Mouse (Mus musculus): Measurements from ENCODE around the gene Palld. TPM values are rescaled to one million over a fixed set of nuclear protein-coding genes. Genes with fewer than 3 reads are reported as not detected.

The Palld gene
- polyA plus RNA-seq, 1 experiment from 2014 or later, result 70.4 TPM

DNA sequence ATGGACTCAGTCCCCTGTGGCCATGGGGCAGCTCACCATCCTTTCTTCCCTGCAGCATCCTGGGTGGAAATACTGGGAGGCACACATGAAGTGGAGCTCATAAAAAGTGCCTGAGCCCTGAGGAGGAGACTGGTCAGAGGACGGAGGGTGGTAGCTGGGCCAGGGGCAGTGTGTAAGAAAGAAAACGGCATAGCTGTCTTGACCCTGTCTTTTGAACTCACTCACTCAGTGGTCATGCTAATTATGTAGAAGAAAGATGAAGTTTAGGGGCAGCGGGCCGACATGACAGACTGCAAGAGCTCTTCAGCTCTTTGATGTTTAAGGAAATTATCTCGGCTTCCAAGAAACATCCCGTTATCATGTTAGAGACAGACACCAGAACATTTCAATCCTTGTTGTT is 235.6 kb downstream of the Palld start:
- no peaks in the 10 kb centered on the region for H3K27me3 ChIP-seq (replicated peaks; ENCODE audit: control insufficient read depth, insufficient read depth, low read length)
- whole genome bisulfite sequencing, result 60% methylated on average over 6 of the region's 6 CpGs
- no peaks in the 10 kb centered on the region for H3K9me3 ChIP-seq (ENCODE audit: control insufficient read depth, low read length)
- H3K4me1 ChIP-seq (ENCODE audit: control insufficient read depth, insufficient read depth, low read length), result no peaks in the 10 kb centered on the region
- no peaks in the 10 kb centered on the region for H3K36me3 ChIP-seq (ENCODE audit: control insufficient read depth, insufficient read depth, low read length)
- no peak overlapping the region for H3K27ac ChIP-seq (ENCODE audit: low read length)
- no peak overlapping the region for H3K4me2 ChIP-seq (ENCODE audit: low read depth, low read length)
- ATAC-seq, result no peak
- H3K4me3 ChIP-seq (ENCODE audit: low read length), result no peak overlapping the region
- no peak overlapping the region for H3K9ac ChIP-seq (ENCODE audit: low read depth, low read length)

DNA sequence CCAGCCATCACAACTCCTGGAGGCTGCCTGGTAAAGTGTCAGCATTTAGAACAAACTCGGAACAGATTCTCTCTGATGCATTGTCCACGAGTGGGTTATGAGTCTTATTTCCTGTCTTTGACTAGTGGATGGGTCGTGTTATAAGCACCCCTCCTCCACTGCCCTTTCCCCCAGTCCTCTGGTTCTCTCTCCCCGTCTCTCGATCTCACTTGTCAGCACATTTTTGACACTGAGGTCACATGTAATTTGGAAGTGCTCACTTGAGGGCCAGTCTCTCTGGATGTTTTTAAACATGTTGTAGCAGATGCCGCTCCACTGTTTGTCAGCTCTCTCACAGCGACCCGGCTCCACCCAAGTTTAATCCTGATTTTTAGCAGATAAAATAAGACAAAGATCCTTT is 237.5 kb downstream of the Palld start:
- H3K36me3 ChIP-seq (ENCODE audit: control insufficient read depth, insufficient read depth, low read length), result no peaks in the 10 kb centered on the region
- no peaks in the 10 kb centered on the region for H3K4me1 ChIP-seq (ENCODE audit: control insufficient read depth, insufficient read depth, low read length)
- H3K4me3 ChIP-seq (ENCODE audit: low read length), result no peak overlapping the region
- no peak for ATAC-seq
- 44% methylated on average over 8 of the region's 8 CpGs for WGBS
- H3K27me3 ChIP-seq (replicated peaks; ENCODE audit: control insufficient read depth, insufficient read depth, low read length), result no peaks in the 10 kb centered on the region
- no peak overlapping the region for H3K9ac ChIP-seq (ENCODE audit: low read depth, low read length)
- H3K4me2 ChIP-seq (ENCODE audit: low read depth, low read length), result no peak overlapping the region
- H3K27ac ChIP-seq (ENCODE audit: low read length), result no peak overlapping the region
- H3K9me3 ChIP-seq (ENCODE audit: control insufficient read depth, low read length), result no peaks in the 10 kb centered on the region

DNA sequence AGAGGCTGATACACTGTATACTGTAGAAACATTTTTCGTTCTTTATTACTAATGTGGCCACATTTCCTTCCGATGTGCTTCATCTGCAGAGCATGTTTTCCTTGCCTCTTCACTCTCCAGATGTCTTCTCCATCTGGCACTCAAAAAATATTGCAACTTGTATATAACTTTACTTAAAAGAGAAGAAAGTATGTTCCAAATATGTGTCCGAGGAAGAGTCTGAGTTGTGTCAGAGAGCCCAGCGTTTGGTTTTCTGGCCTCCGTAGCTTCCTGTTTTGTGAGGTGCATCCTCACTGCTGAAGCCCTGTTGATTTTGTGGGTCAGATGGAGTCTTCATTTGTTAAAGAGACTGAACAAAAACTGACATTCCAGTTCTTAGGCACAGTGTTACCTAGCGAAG is 238.3 kb downstream of the Palld start:
- WGBS, result 72% methylated on average over 6 of the region's 6 CpGs
- Histone ChIP-seq H3K4me3 (ENCODE audit: low read length) (no peak overlapping the region), H3K9ac (ENCODE audit: low read depth, low read length) (no peak overlapping the region), H3K27me3 (replicated peaks; ENCODE audit: control insufficient read depth, insufficient read depth, low read length) (no peaks in the 10 kb centered on the region), H3K4me1 (ENCODE audit: control insufficient read depth, insufficient read depth, low read length) (no peaks in the 10 kb centered on the region), H3K4me2 (ENCODE audit: low read depth, low read length) (no peak overlapping the region), H3K36me3 (ENCODE audit: control insufficient read depth, insufficient read depth, low read length) (no peaks in the 10 kb centered on the region), H3K9me3 (ENCODE audit: control insufficient read depth, low read length) (no peaks in the 10 kb centered on the region), H3K27ac (ENCODE audit: low read length) (no peak overlapping the region)
- no peak for ATAC-seq

DNA sequence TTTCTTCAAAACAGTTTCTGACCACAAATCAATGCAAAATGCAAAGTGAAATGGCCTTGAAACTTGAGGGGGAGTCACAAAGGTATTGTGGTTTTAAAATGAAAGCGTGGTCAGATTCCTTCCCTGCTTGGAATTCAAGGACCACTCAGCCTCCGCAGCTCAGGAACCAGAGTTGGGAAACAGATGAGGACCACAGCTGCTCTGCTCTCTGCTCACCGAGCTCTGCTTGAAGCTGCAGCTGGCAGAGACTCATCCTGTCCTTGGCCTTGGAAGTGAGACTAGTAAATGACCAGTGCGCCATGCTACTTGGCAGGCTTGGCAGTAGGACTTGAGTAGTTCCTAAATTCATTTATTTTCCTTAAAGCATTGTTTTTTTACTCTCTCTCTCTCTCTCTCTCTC is 239.7 kb downstream of the Palld start:
- no peak overlapping the region for H3K27ac ChIP-seq (ENCODE audit: low read length)
- WGBS, result 81% methylated on average over 4 of the region's 4 CpGs
- no peaks in the 10 kb centered on the region for H3K9me3 ChIP-seq (ENCODE audit: control insufficient read depth, low read length)
- H3K4me1 ChIP-seq (ENCODE audit: control insufficient read depth, insufficient read depth, low read length), result no peaks in the 10 kb centered on the region
- H3K27me3 ChIP-seq (replicated peaks; ENCODE audit: control insufficient read depth, insufficient read depth, low read length), result no peaks in the 10 kb centered on the region
- H3K4me2 ChIP-seq (ENCODE audit: low read depth, low read length), result no peak overlapping the region
- no peak overlapping the region for H3K9ac ChIP-seq (ENCODE audit: low read depth, low read length)
- ATAC-seq, result no peak
- no peak overlapping the region for H3K4me3 ChIP-seq (ENCODE audit: low read length)
- no peaks in the 10 kb centered on the region for H3K36me3 ChIP-seq (ENCODE audit: control insufficient read depth, insufficient read depth, low read length)

DNA sequence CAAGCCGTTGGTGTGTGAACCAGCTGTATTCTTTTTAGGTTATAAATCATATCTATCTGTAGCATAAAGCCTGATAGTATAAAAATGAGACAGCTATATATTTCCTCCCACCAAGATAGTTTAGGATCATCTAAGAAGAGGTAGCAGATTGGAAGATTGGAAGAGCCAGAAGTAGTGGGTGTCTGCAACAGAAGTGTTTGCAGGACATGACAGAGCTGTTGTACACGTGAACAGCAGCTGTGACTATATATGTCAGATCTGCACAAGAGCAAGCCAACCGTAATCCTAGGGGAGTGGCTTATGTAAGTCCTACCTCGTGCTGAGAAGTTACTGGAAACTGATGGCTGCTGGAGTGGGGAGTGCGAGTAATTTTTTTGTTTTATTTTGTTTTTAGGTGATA is 240.9 kb downstream of the Palld start:
- no peak overlapping the region for H3K9ac ChIP-seq (ENCODE audit: low read depth, low read length)
- H3K4me1 ChIP-seq (ENCODE audit: control insufficient read depth, insufficient read depth, low read length), result no peaks in the 10 kb centered on the region
- H3K4me3 ChIP-seq (ENCODE audit: low read length), result no peak overlapping the region
- WGBS, result 87% methylated on average over 5 of the region's 5 CpGs
- H3K27me3 ChIP-seq (replicated peaks; ENCODE audit: control insufficient read depth, insufficient read depth, low read length), result no peaks in the 10 kb centered on the region
- no peak overlapping the region for H3K27ac ChIP-seq (ENCODE audit: low read length)
- H3K9me3 ChIP-seq (ENCODE audit: control insufficient read depth, low read length), result no peaks in the 10 kb centered on the region
- no peak for ATAC-seq
- H3K36me3 ChIP-seq (ENCODE audit: control insufficient read depth, insufficient read depth, low read length), result no peaks in the 10 kb centered on the region
- no peak overlapping the region for H3K4me2 ChIP-seq (ENCODE audit: low read depth, low read length)

DNA sequence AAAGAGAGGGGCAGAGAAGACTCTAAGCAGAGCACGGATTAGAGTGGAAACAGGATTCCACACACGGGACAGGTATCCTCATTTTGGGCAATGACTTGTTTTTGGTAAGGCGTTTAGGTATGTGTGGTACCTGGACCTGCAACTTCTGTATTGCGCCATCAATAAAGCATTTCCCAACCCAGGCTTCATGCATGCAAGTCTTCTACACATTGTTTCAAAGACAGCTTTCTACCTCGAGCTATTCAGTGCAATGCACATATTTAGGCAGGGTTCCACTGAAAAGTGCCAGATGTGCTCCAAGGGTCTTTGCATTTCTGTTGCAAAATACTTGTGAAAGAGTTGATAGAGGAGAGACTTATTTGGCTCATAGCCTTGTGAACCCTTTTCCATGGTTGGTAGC is 241.5 kb downstream of the Palld start:
- no peak for ATAC-seq
- Histone ChIP-seq H3K9me3 (ENCODE audit: control insufficient read depth, low read length) (no peaks in the 10 kb centered on the region), H3K36me3 (ENCODE audit: control insufficient read depth, insufficient read depth, low read length) (no peaks in the 10 kb centered on the region), H3K27me3 (replicated peaks; ENCODE audit: control insufficient read depth, insufficient read depth, low read length) (no peaks in the 10 kb centered on the region), H3K4me2 (ENCODE audit: low read depth, low read length) (no peak overlapping the region), H3K9ac (ENCODE audit: low read depth, low read length) (no peak overlapping the region), H3K4me3 (ENCODE audit: low read length) (no peak overlapping the region), H3K27ac (ENCODE audit: low read length) (no peak overlapping the region), H3K4me1 (ENCODE audit: control insufficient read depth, insufficient read depth, low read length) (no peaks in the 10 kb centered on the region)
- WGBS, result 89% methylated on average over 5 of the region's 5 CpGs

DNA sequence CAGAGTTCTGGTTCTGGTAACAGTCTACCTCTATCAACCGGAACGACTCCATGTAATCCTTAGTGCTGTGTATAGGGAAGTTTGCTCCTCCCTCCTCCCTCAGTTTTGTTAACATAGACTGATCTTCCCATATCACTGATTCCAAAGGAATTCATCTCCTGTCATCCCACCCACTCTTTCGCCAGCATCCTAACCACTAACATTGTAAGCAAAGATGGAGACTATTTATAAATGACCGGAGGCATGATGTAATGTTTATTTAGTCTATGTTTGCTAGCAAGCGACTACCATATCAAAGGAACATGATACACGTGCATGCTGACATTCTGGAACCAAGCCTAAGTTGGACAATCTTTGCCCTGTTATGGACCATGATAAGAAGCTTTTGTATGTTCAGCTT is 250.5 kb downstream of the Palld start:
- H3K9me3 ChIP-seq (ENCODE audit: control insufficient read depth, low read length), result no peaks in the 10 kb centered on the region
- no peak overlapping the region for H3K4me3 ChIP-seq (ENCODE audit: low read length)
- ATAC-seq, result no peak
- no peak overlapping the region for H3K27ac ChIP-seq (ENCODE audit: low read length)
- H3K9ac ChIP-seq (ENCODE audit: low read depth, low read length), result no peak overlapping the region
- H3K4me1 ChIP-seq (ENCODE audit: control insufficient read depth, insufficient read depth, low read length), result peaks cover 4% of the 10 kb centered on the region
- WGBS, result 51% methylated on average over 6 of the region's 6 CpGs
- no peaks in the 10 kb centered on the region for H3K36me3 ChIP-seq (ENCODE audit: control insufficient read depth, insufficient read depth, low read length)
- H3K27me3 ChIP-seq (replicated peaks; ENCODE audit: control insufficient read depth, insufficient read depth, low read length), result no peaks in the 10 kb centered on the region
- H3K4me2 ChIP-seq (ENCODE audit: low read depth, low read length), result no peak overlapping the region

DNA sequence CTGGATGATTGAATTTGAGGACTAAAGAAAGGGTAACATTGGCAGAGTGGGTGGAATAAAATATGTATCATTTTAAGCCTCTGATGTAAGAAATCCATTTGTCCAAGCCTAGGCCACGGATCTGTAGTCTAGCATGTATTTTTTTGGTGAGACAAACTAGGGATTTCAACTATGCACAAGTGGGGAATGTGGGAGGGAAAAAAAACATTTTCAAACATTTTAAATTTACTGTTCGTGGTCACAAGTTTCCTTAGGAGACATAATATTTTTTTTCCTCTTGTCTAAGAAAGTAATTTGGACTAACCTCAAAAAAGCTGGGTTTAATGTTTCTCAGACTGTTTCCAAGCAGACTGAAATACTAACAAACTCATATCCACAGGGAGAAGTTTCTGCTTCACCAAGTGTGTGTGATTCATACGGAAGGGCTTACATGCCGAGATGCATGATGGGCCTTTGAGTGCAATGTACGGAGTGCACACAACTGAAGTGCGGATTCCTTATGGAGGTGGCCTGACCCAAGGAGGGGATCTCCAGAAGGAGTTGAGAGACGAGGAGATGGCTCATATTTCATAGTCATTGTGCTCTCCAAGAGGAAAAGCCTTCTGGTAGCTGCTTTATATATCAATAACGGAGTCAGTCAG is 256.2 kb downstream of the Palld start:
- ATAC-seq, result no peak
- Histone ChIP-seq H3K27me3 (replicated peaks; ENCODE audit: control insufficient read depth, insufficient read depth, low read length) (no peaks in the 10 kb centered on the region), H3K36me3 (ENCODE audit: control insufficient read depth, insufficient read depth, low read length) (no peaks in the 10 kb centered on the region), H3K4me3 (ENCODE audit: low read length) (no peak overlapping the region), H3K9me3 (ENCODE audit: control insufficient read depth, low read length) (no peaks in the 10 kb centered on the region), H3K27ac (ENCODE audit: low read length) (0 out of 2 replicates have a peak overlapping the region, but pooled peaks have one; percentile 10), H3K4me2 (ENCODE audit: low read depth, low read length) (no peak overlapping the region), H3K4me1 (ENCODE audit: control insufficient read depth, insufficient read depth, low read length) (peaks cover 9% of the 10 kb centered on the region), H3K9ac (ENCODE audit: low read depth, low read length) (no peak overlapping the region)
- WGBS, result 57% methylated on average over 8 of the region's 8 CpGs

DNA sequence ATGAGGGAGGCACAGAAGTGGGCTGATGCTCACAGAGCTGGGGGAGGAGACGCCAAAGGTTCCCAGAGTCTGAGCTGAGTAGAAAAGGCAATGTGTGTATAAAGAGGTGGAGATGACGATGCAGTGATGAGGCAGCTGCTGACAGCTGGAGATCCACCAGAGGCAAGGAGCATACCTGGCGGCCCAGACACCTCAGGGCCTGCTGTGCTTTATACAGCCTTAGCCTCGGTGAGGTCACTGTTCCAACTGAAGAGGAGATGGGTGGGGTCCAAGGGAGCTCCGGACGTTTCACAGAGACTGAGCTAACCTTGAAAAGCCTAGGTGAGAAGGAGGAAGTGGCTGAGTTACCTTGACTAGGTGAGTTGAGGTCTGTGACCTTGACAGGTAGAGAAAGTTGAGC is 256.8 kb downstream of the Palld start:
- Histone ChIP-seq H3K36me3 (ENCODE audit: control insufficient read depth, insufficient read depth, low read length) (no peaks in the 10 kb centered on the region), H3K9me3 (ENCODE audit: control insufficient read depth, low read length) (no peaks in the 10 kb centered on the region), H3K27ac (ENCODE audit: low read length) (no peak overlapping the region), H3K27me3 (replicated peaks; ENCODE audit: control insufficient read depth, insufficient read depth, low read length) (no peaks in the 10 kb centered on the region), H3K4me2 (ENCODE audit: low read depth, low read length) (no peak overlapping the region), H3K4me1 (ENCODE audit: control insufficient read depth, insufficient read depth, low read length) (peaks cover 9% of the 10 kb centered on the region), H3K4me3 (ENCODE audit: low read length) (no peak overlapping the region), H3K9ac (ENCODE audit: low read depth, low read length) (no peak overlapping the region)
- WGBS, result 63% methylated on average over 6 of the region's 6 CpGs
- ATAC-seq, result peak; percentile 50

DNA sequence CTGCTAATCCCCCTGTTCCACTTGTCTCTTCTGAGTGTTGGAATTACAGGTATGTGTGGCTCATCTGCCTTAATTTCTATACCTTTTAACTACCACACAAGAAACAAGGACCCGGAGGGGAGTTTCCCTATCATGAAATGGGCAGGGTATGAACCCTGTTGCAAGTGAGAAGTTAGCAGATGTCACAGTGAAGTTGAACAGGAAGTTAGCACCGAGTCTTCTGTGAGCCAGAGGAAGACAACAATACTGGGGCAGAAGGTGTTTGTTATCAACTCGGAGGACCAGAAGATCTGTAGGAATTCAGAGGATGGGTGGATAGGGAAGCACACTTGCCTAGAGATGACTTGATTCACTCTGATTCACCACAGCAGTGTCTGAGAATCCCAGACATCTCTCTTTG is 259.3 kb downstream of the Palld start:
- no peaks in the 10 kb centered on the region for H3K27me3 ChIP-seq (replicated peaks; ENCODE audit: control insufficient read depth, insufficient read depth, low read length)
- H3K27ac ChIP-seq (ENCODE audit: low read length), result no peak overlapping the region
- ATAC-seq, result no peak
- H3K4me3 ChIP-seq (ENCODE audit: low read length), result no peak overlapping the region
- H3K36me3 ChIP-seq (ENCODE audit: control insufficient read depth, insufficient read depth, low read length), result no peaks in the 10 kb centered on the region
- H3K4me2 ChIP-seq (ENCODE audit: low read depth, low read length), result no peak overlapping the region
- H3K9ac ChIP-seq (ENCODE audit: low read depth, low read length), result no peak overlapping the region
- no peaks in the 10 kb centered on the region for H3K9me3 ChIP-seq (ENCODE audit: control insufficient read depth, low read length)
- H3K4me1 ChIP-seq (ENCODE audit: control insufficient read depth, insufficient read depth, low read length), result peaks cover 8% of the 10 kb centered on the region; the same call in 1 of the 2 replicates
- WGBS, result 53% methylated on average over 3 of the region's 3 CpGs
